Mouse (Mus musculus): ENCODE measurements around the gene Vmn2r20. TPM values are rescaled to one million over a fixed set of nuclear protein-coding genes. Genes with fewer than 3 reads are reported as not detected.
"Not testable (repeated sequence)": the region's sequence is repeated elsewhere in the genome, so short reads cannot be mapped to it uniquely, and the experiment has no call there.

Vmn2r20 gene
- not detected for total RNA-seq (2022)

DNA sequence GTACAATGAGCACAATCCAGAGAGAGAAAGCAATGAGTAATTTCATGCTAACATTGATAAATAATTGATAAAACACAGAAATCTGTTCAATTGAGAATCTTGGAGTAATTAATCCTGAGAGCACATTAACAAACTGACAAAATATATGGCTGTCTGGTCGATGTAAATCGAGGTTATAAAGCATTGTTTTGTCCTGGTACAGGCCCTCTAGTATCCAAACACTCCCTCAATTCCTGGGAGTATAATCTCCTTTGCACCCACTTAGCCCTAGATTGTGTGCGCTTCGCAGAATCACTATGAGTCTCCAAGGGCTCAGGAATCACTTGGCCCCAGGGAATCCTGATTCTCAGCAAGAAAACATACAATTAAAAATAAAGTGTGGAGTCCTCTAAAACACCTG, at the start of gene Vmn2r20:
Gene Vmn2r20, minus strand, starts transcription at position 101 of the 400 bp plus-strand sequence.
- DNase-seq (ENCODE audit: low spot score in 2 of 2): not testable (repeated sequence)

DNA sequence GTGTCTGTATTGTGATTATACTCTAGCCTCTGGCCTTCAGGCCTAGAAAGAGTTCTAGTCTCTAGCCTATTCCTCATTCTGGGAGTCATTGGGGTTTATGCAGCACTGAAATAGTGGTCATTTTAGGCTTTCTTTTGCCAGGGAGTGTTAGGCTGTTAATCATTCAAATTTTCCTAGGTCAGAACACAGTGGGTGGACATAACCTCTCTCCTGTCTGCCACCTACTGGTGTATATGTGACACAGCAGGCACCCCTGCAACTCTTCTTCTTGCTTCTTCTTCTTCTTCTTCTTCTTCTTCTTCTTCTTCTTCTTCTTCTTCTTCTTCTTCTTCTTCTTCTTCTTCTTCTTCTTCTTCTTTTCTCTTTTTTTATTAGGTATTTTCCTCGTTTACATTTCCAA, 6.5 kb upstream of the Vmn2r20 start:
- not testable (repeated sequence) for DNase-seq (ENCODE audit: low spot score in 2 of 2)

DNA sequence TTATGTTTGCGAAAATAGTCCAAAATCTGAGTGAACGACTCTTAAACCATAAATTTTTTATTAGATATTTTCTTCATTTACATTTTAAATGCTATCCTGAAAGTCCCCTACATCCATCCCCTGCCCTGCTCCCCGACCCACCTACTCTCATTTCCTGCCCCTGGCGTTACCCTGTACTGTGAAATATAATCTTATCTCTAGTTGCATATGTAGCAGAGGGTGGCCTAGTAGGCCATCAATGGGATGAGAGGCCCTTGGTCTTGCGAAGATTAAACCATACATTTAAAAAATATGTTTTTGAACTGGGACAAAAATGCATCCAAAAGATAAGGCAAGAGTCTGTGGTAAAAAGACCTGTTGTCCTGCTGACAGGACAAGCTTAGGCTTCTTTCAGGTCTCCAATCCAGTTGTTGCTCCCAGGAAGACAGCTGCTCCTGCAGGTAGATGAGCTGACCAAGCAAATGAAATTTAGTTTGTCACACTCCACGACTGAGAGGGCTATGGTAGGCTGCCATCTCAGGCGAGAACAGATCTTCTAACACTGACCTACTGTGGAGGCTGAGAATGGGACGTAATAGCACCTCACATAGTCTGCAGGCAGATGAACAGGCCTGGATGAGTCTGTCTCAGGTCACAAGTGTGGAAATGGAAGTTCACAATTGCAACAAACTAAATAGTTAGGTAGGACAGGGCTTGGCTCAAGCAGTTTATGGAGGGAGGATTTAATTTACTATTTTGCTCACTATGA, 10.8 kb downstream of the Vmn2r20 start:
- DNase-seq (ENCODE audit: low spot score in 2 of 2): not testable (repeated sequence)

DNA sequence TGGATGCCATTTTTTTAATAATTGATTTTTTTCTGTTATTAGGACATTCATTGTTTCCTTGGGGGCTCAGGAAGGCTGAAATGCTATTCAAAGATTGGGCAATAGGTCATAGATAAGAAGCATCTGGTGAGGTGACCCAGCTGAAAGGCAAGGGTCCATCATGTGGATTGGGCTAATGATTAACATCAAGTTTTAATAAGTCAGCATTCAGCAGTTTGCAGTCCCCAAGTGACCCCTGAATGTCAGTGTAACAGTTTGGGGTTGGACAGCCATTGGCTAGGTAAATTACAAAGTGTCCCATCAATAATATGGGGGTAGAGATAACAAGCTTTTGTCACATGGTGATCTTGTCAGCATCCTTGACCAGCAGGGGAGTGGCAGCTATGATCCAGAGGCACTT, 29.1 kb downstream of the Vmn2r20 start:
- DNase-seq (ENCODE audit: low spot score in 2 of 2): not testable (repeated sequence)

GRCm38 (mm10) chr6:123346141-123346540, 71.8 kb downstream of the Vmn2r20 start:
- no peak for DNase-seq (ENCODE audit: low spot score in 2 of 2)

GRCm38 (mm10) chr6:123340093-123340492, 77.8 kb downstream of the Vmn2r20 start:
- no peak for DNase-seq (ENCODE audit: low spot score in 2 of 2)

- no peak for DNase-seq (ENCODE audit: low spot score in 2 of 2)
These were observed 85.4 kb downstream of the Vmn2r20 start for GRCm38 (mm10) chr6:123332503-123332902.

Other genes with a start within 250 kb of the Vmn2r20 start
- not detected for gene Clec4b2, start 245.2 kb downstream of the Vmn2r20 start, total RNA-seq (2022)
- gene Clec4n, start 188.3 kb downstream of the Vmn2r20 start, total RNA-seq (2022): not detected
- gene Clec4d, start 156.0 kb downstream of the Vmn2r20 start, total RNA-seq (2022): not detected
- gene Clec4e, start 128.2 kb downstream of the Vmn2r20 start, total RNA-seq (2022): not detected
- gene Vmn2r19, start 109.8 kb downstream of the Vmn2r20 start, total RNA-seq (2022): not detected
- gene Vmn2r21, start 115.3 kb upstream of the Vmn2r20 start, total RNA-seq (2022): not detected
- gene Vmn2r22, start 232.6 kb upstream of the Vmn2r20 start, total RNA-seq (2022): not detected

Measured in left cerebral cortex, adult 8-10 months (tissue).